Mouse (Mus musculus) WW6 (cell line): ENCODE data around the gene Arfrp1.

ENCODE experiments used
- DNase-seq: peaks from one replicate; pipeline ENCODE4 v3.0.0-alpha.2; 2013; ENCODE audit warnings: low read depth, low spot score

Gene Arfrp1

DNA sequence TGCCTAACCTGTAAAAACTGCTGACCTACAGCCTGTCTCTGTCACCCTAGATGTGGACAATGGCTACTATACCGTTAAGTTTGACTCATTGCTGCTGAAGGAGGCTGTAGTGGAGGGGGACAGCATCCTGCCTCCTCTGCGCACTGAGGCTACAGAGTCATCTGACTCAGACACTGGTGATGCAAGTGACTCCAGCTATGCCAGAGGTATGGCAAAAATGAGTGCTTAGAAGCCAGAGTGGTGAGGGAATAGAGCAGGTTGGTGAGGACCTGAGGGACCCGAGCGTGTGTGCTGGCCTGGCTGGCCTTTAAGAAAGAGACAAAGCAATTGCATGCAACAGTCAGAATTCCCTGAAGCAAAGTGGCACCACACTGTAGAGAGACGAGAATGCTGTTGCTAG is 13.5 kb upstream of the Arfrp1 start:
- no peak for DNase-seq

DNA sequence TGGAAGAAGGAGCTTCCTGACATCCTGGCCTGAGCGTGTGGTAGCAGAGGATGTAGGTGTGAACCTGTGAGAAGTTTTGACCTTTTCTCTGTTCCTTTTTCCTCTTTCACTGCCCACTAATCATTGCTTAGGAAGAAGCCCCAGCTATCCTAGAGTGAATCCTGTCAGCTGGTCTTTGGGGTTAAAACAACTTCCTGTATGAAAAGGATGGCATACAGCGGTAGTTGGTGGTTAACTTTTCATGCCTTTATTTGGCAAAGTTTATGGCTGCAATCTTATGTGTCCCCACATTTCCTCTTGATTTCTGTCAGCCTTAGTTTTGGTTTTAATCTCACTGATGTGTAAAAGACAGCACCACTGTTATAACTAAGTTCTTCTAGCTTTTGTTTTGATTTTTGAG is 12.0 kb upstream of the Arfrp1 start:
- no peak for DNase-seq

DNA sequence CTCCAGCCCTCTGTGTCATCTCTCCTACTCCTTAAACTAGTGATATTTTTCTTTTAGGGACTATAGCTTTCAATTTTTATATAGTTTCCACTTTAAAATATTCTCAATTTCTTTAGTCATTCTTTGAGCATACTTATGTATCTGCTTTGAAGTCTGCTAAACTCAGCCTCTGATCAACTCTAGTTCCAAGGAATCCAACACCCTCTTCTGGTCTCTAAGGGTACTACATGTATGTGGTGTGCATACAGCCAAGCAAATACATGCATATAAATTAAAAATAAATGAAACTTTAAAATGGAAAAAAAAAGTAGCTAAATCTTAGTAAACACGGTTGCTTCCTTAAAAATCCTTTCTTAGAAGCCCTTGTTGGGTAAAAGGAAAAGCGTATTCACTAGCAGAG is 10.6 kb upstream of the Arfrp1 start:
- DNase-seq: no peak

DNA sequence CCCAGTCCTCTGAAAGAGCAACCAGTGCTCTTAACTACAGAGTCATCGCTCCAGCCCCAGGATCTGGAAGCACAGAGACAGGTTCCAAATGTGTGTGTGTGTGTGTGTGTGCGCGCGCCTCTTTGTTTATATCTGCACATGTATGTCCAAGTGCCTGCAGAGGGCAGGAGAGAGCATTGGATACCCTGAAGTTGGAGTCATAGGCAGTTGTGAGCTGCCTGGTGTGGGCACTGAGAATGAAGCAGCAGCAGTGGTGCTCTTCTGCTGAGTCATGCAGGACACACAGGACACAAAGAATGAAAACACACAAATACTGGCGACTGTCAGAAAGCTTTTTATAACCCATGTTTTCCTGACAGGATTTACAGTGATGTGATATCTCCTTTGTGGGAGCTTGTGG is 4.8 kb upstream of the Arfrp1 start:
- peak; percentile 11 for DNase-seq

DNA sequence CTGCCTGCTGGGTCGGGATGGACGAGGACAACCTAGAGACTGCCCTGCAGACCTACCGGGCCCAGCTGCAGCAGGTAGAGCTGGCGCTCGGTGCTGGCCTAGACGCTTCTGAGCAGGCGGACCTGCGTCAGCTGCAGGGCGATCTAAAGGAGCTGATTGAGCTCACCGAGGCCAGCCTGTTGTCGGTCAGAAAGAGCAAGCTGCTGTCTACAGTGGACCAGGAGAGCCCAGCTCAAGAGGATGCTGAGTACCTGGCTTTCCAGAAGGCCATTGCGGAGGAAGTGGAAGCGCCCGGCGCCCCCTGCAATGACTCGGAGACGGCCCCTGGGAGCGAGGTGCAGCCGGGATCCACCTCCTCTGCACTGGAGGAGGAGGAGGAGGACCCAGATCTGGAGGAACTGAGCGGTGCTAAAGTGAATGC is 461 bp upstream of the Arfrp1 start:
- peak; percentile 9 for DNase-seq

DNA sequence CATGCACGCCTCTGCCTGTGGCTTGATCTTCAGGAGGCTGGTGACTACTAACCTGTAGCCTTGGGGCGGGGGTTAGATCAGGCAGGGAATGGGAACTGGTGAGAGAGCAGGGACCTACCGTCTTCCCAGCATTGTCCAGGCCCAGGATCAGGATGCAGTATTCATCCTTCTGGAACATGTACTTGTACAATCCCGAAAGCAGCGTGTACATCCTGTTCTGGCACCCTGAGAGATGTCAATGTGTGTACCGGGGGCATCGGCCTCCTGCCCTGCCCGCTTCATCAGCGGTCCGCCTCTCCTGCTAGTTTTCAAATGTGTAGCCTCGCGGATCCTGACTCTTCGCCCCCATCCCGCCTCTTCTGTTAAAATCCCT is 731 bp downstream of the Arfrp1 start:
- DNase-seq: no peak

DNA sequence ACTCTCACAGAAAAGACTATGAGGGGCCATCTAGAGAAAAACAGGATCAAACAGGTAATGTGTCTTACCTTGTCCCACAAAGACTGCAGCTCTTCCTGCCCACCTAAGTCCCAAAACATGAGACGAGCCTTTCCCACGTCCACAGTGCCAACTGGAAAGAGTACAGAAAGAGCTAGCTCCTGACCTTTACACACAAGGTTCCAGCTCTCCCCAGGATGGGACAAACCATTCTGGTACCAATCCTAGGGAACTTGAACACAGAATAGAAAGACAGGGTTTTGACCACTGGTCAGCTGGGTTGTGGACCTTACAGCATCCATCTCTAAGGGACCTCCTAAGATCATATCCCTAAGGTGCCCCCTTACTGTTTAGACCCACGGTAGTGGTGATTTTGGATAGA is 1.3 kb downstream of the Arfrp1 start:
- DNase-seq: no peak

DNA sequence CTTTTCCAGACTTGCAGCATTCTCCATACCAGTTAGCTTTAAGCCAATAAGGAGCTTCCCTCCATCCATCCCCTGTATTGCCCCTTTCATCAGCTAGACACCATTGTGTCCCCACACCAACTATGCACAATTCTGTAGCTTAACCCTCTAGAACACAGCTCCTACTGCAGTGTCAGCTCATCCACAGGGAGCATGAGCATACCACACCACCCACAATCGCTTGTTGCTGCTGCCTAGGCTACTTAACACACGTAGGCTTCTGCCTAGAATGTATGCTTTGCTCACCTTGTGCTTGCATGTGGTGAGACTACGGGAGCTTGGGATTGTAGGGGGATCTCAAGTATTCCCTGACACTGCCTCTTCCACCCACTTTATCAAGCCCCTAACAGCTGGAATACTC is 8.4 kb downstream of the Arfrp1 start:
- no peak for DNase-seq

DNA sequence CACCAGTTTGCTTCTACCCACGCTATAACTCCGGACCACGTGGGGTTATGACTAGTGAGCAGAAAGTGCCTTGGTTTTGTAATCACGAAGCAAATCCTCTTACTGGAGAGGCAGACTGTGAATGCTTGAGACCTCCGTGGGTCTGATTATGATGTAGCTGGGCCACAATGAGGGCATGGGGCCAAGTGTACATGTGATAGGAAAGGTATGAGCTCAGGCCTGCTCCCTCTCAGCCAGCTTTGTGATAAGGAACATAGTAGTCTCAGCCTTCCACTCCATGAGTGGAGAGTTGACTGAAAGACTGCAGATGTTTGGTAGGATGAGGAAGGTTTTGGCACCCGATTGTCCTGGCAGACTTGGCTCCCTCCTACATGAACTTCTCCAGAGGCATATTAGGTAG is 22.4 kb downstream of the Arfrp1 start:
- no peak for DNase-seq

DNA sequence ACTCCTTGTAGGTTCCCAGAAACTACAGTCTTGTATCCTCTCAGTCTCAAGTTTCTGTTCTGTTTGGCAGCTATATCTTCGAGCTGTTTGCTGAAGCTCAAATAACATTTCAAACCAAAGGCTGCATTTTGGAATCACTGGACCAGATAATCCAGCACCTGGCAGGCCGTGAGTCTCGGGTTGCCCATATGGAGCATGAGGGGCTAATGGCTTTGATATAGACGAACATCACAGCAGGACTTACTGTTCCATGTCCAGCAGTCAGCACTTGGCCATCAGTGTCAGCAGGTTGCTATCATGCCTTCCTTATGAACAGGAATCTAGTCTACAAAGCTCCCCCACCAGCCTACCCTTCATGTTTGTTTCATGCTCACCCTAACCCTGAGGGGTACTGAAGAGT is 24.8 kb downstream of the Arfrp1 start:
- no peak for DNase-seq

DNA sequence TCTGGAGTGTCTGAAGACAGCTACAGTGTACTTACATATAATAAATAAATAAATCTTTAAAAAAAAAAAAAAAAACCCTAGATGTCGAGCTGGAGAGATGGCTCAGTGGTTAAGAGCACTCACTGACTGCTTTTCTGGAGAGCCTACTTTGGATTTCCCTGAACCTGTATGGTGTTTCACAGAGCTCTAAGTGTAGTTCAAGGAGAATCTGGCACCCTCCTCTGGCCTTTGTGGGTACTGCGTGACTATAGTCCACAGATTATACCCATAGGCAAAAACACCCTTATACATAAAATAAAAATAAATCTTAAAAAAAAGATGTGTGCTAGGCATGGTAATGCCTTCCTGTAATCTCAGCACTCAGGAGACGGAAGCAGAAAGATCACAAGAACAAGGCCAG is 31.2 kb downstream of the Arfrp1 start:
- no peak for DNase-seq

DNA sequence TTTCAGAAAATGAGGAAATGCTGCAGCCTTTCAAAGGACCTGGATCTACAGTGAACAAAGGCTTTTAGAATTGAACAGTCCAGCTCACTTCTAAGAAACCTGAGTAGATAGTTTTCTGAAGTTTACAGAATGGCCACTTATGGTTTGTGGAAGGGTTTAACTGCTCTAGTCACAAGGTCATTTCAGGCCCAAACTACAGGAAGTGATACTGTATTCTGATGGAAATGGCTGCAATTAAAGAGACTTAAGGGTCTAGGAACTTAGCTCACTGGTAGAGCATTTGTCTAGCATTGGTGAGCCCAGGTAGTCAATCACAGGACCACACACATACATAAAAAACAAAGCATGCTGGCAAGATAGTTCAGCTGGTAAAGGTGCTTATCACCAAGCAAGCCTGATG is 32.7 kb downstream of the Arfrp1 start:
- DNase-seq: no peak

DNA sequence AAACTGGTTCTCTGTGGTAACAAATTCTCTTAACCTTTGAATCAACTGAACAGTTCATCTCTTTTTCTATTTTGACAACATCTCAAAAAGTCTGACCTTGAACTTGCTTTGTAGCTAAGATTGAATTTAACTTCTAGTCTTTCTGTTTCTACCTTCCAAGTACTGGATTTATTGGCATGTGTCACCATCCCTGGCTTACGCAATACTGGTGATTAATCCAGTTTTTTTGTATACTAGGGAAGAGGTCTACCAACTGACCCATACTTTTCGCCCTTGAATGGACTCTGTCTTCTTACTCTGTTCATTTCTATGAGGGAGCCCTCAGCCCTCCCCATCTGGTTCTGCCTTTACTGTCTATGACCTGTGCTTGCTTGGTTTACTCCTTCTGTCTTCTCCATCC is 39.1 kb downstream of the Arfrp1 start:
- no peak for DNase-seq

DNA sequence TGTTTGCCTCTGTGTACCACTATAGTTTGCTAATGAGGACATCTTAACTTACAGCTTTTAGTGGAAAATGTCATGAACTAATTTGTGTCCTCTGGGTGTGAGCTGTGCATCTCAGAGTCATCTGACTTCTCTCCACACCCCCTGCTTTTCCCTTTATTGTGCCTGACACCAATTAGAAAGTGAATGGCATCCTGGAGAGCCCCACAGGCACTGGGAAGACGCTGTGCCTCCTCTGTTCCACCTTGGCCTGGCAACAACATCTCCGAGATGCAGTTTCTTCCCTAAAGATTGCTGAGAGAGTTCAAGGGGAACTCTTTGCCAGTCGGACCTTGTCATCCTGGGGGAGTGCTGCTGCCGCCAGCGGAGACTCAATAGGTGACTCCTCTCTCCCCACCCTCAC is 43.1 kb downstream of the Arfrp1 start:
- DNase-seq: no peak

DNA sequence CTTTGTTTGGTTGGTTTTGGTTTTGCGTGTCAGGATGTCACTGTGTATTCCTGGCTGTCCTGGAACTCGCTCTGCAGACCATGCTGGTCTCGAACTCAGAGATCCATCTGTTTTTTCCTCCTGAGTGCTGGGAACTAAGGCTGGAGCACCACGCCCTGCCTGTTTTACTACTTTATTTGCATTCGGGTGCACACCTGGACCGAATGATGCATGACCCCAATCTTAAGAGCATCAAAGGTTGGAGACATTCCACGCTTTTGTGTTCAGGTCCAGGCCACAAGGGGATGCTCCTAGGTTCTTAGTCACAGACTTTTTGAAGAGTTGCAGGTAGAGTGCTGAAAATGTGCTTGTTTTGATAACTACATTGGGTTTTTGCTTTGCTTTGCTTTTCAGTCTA is 45.1 kb downstream of the Arfrp1 start:
- DNase-seq: no peak

DNA sequence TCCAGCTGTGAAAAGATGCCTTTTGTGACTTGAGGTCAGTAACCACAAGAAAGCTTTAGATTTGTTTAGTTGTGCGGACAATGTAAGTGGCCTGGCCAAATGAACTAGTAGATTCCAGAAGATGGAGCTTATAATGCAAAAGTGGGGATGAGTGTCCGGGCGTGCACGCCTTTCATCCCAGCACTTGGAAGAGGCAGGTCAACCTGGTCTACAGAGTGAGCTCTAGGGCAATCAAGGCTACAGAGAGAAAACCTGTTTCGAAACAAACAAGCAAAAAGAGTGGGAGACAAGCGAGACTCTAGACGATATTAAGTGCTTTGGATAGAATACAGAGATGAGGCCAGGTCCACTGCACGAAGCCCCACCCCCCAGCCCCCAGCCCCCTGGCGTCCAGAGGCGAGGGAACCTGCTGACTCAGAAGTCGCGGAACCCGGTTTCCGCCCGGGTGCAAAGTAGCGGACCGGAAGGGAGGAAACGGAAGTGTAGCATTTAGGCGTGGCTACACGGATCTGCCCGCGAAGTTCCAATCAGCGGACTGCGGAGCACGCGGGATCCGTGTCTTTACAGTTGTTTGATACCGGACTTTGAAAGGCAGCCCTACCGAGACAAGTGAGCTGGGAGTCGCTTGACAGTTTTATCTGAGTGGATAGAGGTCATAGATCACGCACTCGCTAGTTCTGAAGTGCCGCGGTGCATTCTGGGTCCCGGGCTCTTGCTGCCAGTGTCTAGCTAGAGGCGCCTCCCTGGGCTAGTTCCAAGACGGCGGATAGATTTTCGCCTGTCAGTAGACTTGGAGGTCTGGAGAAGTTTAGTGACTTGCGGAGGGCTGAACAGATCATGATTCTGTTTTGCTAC is 45.7 kb downstream of the Arfrp1 start, which contains the start of gene Rtel1:
Rtel1 (plus strand) TSS at position 492 of the 855 bp plus-strand sequence.
- DNase-seq: peak; percentile 75

DNA sequence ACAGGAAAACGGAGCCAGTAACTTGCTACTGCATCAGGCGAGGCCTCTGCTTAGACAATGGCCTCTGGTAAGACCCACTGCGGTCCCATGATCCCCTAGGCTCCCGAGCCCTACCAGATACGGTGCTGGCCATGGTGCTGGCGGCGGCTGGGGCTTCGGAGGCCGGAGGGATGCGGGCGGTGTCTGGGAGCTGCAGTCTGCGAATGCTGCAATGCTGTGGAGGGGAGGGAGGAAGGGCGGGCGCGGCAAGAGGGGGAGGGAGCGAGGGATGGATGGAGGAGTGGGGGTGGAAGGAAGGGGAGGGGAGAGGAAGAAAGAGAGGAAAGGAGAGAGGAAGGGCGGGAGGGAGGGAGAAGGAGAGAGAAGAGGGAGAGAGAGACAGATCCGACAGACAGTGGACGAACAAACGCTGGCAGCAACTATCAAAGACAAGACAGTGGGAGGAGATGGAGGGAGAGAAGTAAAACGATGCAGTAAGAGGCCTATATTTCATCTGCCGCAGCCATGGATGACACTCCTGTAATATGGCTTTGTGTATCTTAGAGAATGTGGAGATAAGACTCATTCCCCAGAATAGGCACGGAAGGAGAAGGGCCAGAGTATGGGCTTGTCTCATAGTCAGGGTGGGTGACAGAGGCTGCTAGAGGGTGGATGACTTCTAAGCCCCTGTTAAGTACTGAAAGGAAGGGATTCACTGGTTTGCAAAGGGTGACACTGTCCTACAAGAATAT is 51.0 kb downstream of the Arfrp1 start, which contains the start of gene Stmn3:
Stmn3 (minus strand) TSS at position 421 of the 731 bp plus-strand sequence.
- DNase-seq: peak; percentile 59

DNA sequence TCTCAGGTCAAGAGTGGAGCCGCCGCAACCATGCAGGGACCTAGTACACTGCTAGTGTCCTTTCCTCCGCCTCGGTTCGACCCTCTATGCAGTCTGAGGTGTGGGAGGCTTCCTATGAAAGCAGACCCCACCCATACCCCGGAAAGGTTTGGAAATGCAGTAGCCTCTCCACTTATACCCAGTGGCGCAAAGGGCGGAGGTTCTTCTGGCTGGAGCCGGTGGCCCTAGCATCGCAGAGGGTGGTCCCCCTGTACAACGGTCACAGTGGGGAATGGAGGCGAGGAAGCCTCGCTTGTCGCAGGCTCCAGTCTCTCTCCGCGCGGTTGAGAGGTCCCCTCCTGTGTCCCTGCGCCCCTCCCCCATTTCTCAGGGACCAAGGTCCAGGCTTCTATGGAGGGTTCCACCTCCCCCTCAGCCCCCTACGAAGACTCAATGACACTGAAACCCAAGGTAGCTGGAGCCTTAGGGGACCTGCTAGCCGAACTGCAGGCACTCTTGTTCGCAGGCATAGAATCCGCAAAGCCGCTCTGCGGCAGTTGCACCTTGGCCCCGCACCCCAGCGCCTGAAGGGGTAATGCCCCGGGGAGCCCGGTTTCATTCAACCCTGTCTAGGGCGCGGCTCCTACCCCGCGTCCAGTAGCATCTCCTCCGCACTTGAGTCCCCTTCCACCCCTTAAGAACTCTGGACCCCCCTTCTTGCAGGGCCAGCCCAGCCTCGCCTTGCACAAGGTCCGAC is 51.7 kb downstream of the Arfrp1 start:
- DNase-seq: no peak

DNA sequence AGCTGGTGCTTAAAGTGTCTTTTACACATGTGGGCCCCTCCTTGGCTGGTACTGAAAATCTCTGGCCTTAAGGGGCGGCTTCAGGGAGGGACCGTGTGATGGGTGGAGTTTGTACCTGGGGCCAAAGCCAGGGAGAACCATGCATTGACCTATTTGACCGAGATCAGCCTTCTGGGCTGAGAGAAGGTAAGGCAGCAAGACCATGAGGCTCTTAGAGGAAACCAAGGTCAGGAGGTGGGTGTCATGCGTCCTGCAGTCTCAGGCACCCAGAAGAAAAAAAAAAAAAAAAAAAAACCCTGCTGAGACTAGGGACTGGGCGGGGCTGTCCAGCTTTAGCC is 52.2 kb downstream of the Arfrp1 start:
- DNase-seq: no peak

DNA sequence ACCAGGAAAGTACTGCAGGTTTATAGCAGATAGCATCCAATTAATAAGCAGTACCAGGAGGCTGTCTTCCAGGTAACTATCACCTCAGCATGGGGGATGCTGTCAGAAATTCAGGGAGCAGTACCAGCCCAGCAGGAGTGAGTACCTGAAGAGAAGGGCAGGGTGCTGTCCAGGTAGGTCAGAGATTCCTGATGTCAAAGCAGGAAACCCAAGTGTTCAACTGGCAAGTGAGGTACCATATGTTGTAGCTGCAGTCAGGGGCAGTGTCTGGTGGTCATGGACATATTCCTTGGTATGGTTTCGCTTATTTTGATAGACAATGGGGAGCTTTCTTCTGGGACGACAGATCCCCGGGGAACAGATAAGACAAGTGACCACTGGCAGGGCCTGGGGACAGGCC is 52.8 kb downstream of the Arfrp1 start:
- DNase-seq: no peak
